Mouse (Mus musculus): ENCODE data around the gene Sft2d2. TPM values are rescaled to one million over a fixed set of nuclear protein-coding genes. Genes with fewer than 3 reads are reported as not detected.

Sft2d2 gene
- polyA plus RNA-seq, 1 experiment = 6.9 TPM

DNA sequence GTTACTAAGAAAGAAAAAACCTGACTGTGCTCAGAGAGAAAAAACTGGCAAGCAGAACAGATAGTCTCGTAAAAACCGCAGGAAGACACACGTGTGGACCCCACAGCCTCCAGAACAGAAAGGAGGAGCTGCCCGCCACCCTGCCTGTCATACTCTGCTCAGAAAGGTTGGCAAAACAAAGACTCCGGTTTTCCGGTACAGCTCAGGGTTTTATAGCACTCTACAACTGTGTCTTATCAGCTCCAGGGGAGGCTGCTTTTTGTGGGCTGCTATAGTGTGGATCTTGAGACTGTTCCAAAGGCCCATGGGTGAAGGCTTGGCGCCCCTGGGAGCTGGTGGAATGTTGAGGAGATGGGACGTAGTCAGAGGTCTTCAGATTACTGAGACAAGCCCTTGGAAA lies 43.0 kb downstream of the Sft2d2 start:
- peaks cover 6% of the 10 kb centered on the region for H3K27me3 ChIP-seq (ENCODE audit: control insufficient read depth, insufficient read depth, insufficient read length)
- H3K79me2 ChIP-seq (ENCODE audit: control insufficient read depth, insufficient read depth) = no peaks in the 10 kb centered on the region
- H3K36me3 ChIP-seq (ENCODE audit: control insufficient read depth, insufficient read depth) = no peaks in the 10 kb centered on the region
- no peaks in the 10 kb centered on the region for H3K79me3 ChIP-seq (ENCODE audit: low read depth)
- H3ac ChIP-seq (ENCODE audit: control insufficient read depth, insufficient read length, low read depth) = no peak overlapping the region
- no peak for TF ChIP-seq MYOG (IDR thresholded peaks at IDR 0.05; ENCODE audit: control insufficient read depth, extremely low read depth, insufficient read length)
- no peak for TF ChIP-seq MAX (IDR thresholded peaks at IDR 0.05)
- no peak for TF ChIP-seq USF1 (IDR thresholded peaks at IDR 0.05; ENCODE audit: low read depth)
- TF ChIP-seq FOSL1 (IDR thresholded peaks at IDR 0.05; ENCODE audit: insufficient read depth, low read length, poor library complexity, severe bottlenecking) = no peak
- TF ChIP-seq CEBPB (IDR thresholded peaks at IDR 0.05; ENCODE audit: low read depth) = no peak
- no peak for TF ChIP-seq CTCF (IDR thresholded peaks at IDR 0.05; ENCODE audit: control insufficient read depth, insufficient read depth, insufficient read length)
- TF ChIP-seq MYOD1 (IDR thresholded peaks at IDR 0.05; ENCODE audit: control insufficient read depth, insufficient read length, low read depth) = no peak
- H3K4me3 ChIP-seq (ENCODE audit: insufficient read depth, poor library complexity, severe bottlenecking) = no peak overlapping the region

DNA sequence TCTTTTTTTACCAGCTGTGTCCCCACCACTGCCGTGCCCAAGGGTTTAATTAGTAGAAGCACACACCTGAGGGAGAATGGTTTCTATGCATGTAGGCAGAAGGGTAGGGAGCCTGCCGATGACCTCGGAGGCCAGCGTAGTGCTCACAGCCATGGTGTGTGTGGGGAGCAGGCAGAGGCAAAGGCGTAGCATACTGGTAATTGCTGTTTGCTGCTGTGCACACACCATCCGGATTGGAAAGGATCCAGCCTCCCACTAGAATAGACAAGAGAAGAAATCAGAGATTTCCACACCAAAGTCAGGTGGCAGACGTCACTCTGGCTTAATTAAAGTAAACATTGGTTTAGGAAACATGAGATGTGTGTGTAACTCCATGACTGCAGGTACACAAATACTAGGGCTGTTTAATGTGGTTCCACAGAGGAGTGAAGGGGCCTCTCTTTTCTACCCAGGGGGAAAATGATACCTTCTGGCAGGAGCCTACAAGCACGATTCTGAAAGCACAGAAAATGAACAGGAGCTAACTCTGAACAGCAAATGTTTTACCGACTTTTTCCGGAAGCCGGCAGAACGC lies 51.8 kb downstream of the Sft2d2 start:
- Histone ChIP-seq H3K36me3 (ENCODE audit: control insufficient read depth, insufficient read depth) (no peaks in the 10 kb centered on the region), H3K79me2 (ENCODE audit: control insufficient read depth, insufficient read depth) (no peaks in the 10 kb centered on the region), H3K4me3 (ENCODE audit: insufficient read depth, poor library complexity, severe bottlenecking) (no peak overlapping the region), H3ac (ENCODE audit: control insufficient read depth, insufficient read length, low read depth) (no peak overlapping the region), H3K79me3 (ENCODE audit: low read depth) (no peaks in the 10 kb centered on the region), H3K27me3 (ENCODE audit: control insufficient read depth, insufficient read depth, insufficient read length) (no peaks in the 10 kb centered on the region)
- TF ChIP-seq MYOG (IDR thresholded peaks at IDR 0.05; ENCODE audit: control insufficient read depth, extremely low read depth, insufficient read length) = no peak
- no peak for TF ChIP-seq MAX (IDR thresholded peaks at IDR 0.05)
- TF ChIP-seq CTCF (IDR thresholded peaks at IDR 0.05; ENCODE audit: control insufficient read depth, insufficient read depth, insufficient read length) = no peak
- no peak for TF ChIP-seq CEBPB (IDR thresholded peaks at IDR 0.05; ENCODE audit: low read depth)
- no peak for TF ChIP-seq FOSL1 (IDR thresholded peaks at IDR 0.05; ENCODE audit: insufficient read depth, low read length, poor library complexity, severe bottlenecking)
- no peak for TF ChIP-seq USF1 (IDR thresholded peaks at IDR 0.05; ENCODE audit: low read depth)
- no peak for TF ChIP-seq MYOD1 (IDR thresholded peaks at IDR 0.05; ENCODE audit: control insufficient read depth, insufficient read length, low read depth)

DNA sequence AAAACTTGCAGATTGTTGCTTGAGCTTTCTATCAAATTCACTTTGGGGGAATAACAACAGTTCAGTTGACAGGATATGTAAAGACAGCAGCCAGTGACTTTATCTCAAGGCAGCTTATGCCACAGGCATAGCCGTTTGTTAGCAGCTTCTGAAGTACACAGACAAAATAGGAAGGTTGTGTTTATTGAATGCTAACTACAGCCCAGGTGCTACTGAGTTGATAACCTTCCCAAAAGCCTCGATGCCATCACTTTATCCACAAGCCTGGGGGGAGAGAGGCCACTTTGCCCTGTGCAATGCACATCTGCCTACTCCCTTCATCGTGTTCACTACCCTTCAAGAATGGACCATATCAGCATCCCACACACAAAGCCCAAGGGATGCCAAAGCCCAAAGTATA lies 54.0 kb downstream of the Sft2d2 start:
- H3K36me3 ChIP-seq (ENCODE audit: control insufficient read depth, insufficient read depth) = no peaks in the 10 kb centered on the region
- H3K79me3 ChIP-seq (ENCODE audit: low read depth) = no peaks in the 10 kb centered on the region
- no peaks in the 10 kb centered on the region for H3K79me2 ChIP-seq (ENCODE audit: control insufficient read depth, insufficient read depth)
- H3K27me3 ChIP-seq (ENCODE audit: control insufficient read depth, insufficient read depth, insufficient read length) = no peaks in the 10 kb centered on the region
- TF ChIP-seq MAX (IDR thresholded peaks at IDR 0.05) (no peak), MYOG (IDR thresholded peaks at IDR 0.05; ENCODE audit: control insufficient read depth, extremely low read depth, insufficient read length) (no peak), CEBPB (IDR thresholded peaks at IDR 0.05; ENCODE audit: low read depth) (no peak)
- no peak overlapping the region for H3ac ChIP-seq (ENCODE audit: control insufficient read depth, insufficient read length, low read depth)
- H3K4me3 ChIP-seq (ENCODE audit: insufficient read depth, poor library complexity, severe bottlenecking) = no peak overlapping the region

DNA sequence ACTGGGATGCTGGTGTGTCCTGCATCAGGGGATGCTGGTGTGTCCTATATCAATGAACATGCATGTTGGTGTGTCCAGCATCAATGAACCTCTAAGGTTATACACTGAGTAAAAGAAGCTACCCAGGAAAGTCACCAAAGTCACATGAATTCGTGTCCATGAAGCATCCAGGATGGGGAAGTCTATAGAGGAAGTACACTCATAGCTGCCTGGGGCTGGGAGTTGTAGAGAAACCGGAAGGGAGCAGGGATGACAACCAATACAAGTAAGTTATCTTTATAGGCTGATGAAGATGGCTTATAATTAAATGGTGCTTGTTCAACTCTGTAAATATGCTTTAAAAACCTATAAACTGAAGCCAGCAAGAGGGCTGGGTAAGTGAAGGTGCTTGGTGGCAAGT lies 60.4 kb downstream of the Sft2d2 start:
- no peaks in the 10 kb centered on the region for H3K79me2 ChIP-seq (ENCODE audit: control insufficient read depth, insufficient read depth)
- no peaks in the 10 kb centered on the region for H3K36me3 ChIP-seq (ENCODE audit: control insufficient read depth, insufficient read depth)
- H3K79me3 ChIP-seq (ENCODE audit: low read depth) = no peaks in the 10 kb centered on the region
- no peaks in the 10 kb centered on the region for H3K27me3 ChIP-seq (ENCODE audit: control insufficient read depth, insufficient read depth, insufficient read length)
- no peak overlapping the region for H3K4me3 ChIP-seq (ENCODE audit: insufficient read depth, poor library complexity, severe bottlenecking)
- TF ChIP-seq USF1 (IDR thresholded peaks at IDR 0.05; ENCODE audit: low read depth) (no peak), MYOG (IDR thresholded peaks at IDR 0.05; ENCODE audit: control insufficient read depth, extremely low read depth, insufficient read length) (no peak), FOSL1 (IDR thresholded peaks at IDR 0.05; ENCODE audit: insufficient read depth, low read length, poor library complexity, severe bottlenecking) (no peak), CTCF (IDR thresholded peaks at IDR 0.05; ENCODE audit: control insufficient read depth, insufficient read depth, insufficient read length) (no peak), MAX (IDR thresholded peaks at IDR 0.05) (no peak), MYOD1 (IDR thresholded peaks at IDR 0.05; ENCODE audit: control insufficient read depth, insufficient read length, low read depth) (no peak), CEBPB (IDR thresholded peaks at IDR 0.05; ENCODE audit: low read depth) (no peak)
- H3ac ChIP-seq (ENCODE audit: control insufficient read depth, insufficient read length, low read depth) = no peak overlapping the region

DNA sequence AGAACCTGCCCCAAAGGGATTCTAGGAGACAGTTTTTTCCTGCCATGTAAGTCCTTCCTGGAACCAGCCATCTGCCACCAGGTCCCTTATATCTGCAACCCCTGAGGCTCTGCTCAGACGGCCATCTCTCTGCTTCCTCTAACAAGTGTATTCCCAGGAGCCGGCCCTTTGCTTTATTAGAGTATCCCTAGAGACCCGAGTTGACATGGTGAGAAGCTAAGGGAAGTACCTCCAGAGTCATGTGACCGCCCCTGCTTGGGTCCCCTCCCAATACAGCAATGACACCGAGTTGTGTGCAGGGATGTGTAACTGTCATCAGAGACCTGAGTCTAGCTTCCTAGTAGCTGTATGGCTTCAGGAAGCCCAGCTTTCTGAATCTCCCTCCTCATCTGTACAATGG lies 61.0 kb downstream of the Sft2d2 start:
- Histone ChIP-seq H3K27me3 (ENCODE audit: control insufficient read depth, insufficient read depth, insufficient read length) (no peaks in the 10 kb centered on the region), H3K79me2 (ENCODE audit: control insufficient read depth, insufficient read depth) (no peaks in the 10 kb centered on the region), H3K36me3 (ENCODE audit: control insufficient read depth, insufficient read depth) (no peaks in the 10 kb centered on the region), H3ac (ENCODE audit: control insufficient read depth, insufficient read length, low read depth) (no peak overlapping the region), H3K79me3 (ENCODE audit: low read depth) (no peaks in the 10 kb centered on the region), H3K4me3 (ENCODE audit: insufficient read depth, poor library complexity, severe bottlenecking) (no peak overlapping the region)
- TF ChIP-seq MYOD1 (IDR thresholded peaks at IDR 0.05; ENCODE audit: control insufficient read depth, insufficient read length, low read depth) (no peak), MAX (IDR thresholded peaks at IDR 0.05) (no peak), MYOG (IDR thresholded peaks at IDR 0.05; ENCODE audit: control insufficient read depth, extremely low read depth, insufficient read length) (no peak), CEBPB (IDR thresholded peaks at IDR 0.05; ENCODE audit: low read depth) (no peak), FOSL1 (IDR thresholded peaks at IDR 0.05; ENCODE audit: insufficient read depth, low read length, poor library complexity, severe bottlenecking) (no peak), USF1 (IDR thresholded peaks at IDR 0.05; ENCODE audit: low read depth) (no peak), CTCF (IDR thresholded peaks at IDR 0.05; ENCODE audit: control insufficient read depth, insufficient read depth, insufficient read length) (no peak)

Data from C2C12 (cell line).